Mouse (Mus musculus) ES-E14 (cell line): ENCODE data around the gene Apbb1ip. TPM values are rescaled to one million over a fixed set of nuclear protein-coding genes. Genes with fewer than 3 reads are reported as not detected.

Experiments
- DNase-seq: peaks from one replicate; pipeline ENCODE4 v3.0.0-alpha.2; 2013; ENCODE audit warnings: low read depth, low spot score
- H3K27ac ChIP-seq: 2 replicates; pipeline ENCODE4 v1.5.1; 2012; ENCODE audit warnings: low read depth, mild to moderate bottlenecking, low read length, moderate library complexity, mixed read lengths; ENCODE audit not compliant: poor library complexity, insufficient read depth, severe bottlenecking
- H3K36me3 ChIP-seq: 2 replicates; pipeline ENCODE4 v1.6.1; 2012; ENCODE audit warnings: mild to moderate bottlenecking, low read length, moderate library complexity, mixed read lengths; ENCODE audit not compliant: control insufficient read depth, poor library complexity, insufficient read depth, severe bottlenecking
- H3K4me1 ChIP-seq, 2 experiments: fragments of 150-350 bp in 1 of 2; sonication (generic) in 1 of 2; 2 replicates each; pipeline ENCODE4 v1.6.1; 2012; ENCODE audit warnings: low read length in 2 of 2, mild to moderate bottlenecking in 1 of 2, mixed read lengths in 1 of 2; ENCODE audit not compliant: control insufficient read depth in 2 of 2, insufficient read depth in 2 of 2, poor library complexity in 1 of 2
- H3K4me3 ChIP-seq, 2 experiments: fragments of 150-350 bp in 1 of 2; sonication (generic) in 1 of 2; 2 replicates each; pipeline ENCODE4 v1.5.1; 2012; ENCODE audit warnings: low read length in 2 of 2, low read depth in 1 of 2, mild to moderate bottlenecking in 1 of 2, mixed read lengths in 1 of 2; ENCODE audit not compliant: insufficient read depth in 1 of 2, poor library complexity in 1 of 2, severe bottlenecking in 1 of 2
- H3K9ac ChIP-seq: 2 replicates; pipeline ENCODE4 v1.6.1; 2012; ENCODE audit warnings: low read depth, mild to moderate bottlenecking, low read length, mixed read lengths; ENCODE audit not compliant: poor library complexity, insufficient read depth, severe bottlenecking
- H3K9me3 ChIP-seq: fragments of 150-350 bp; sonication (generic); 2 replicates; pipeline ENCODE4 v1.6.1; 2012; ENCODE audit warnings: low read depth, mild to moderate bottlenecking, low read length; ENCODE audit not compliant: control insufficient read depth, insufficient read depth
- CHD2 ChIP-seq: IDR thresholded peaks from 2 replicates; pipeline ENCODE4 v1.6.1; 2014; ENCODE audit warnings: mild to moderate bottlenecking, low read depth, low read length, inconsistent platforms
- HCFC1 ChIP-seq: IDR thresholded peaks from 2 replicates; pipeline ENCODE4 v1.6.1; 2012; ENCODE audit warnings: low read length, inconsistent platforms, borderline replicate concordance; ENCODE audit not compliant: insufficient read depth
- MAFK ChIP-seq: IDR thresholded peaks from 2 replicates; pipeline ENCODE4 v1.6.1; 2014; ENCODE audit warnings: mild to moderate bottlenecking, low read depth, low read length, inconsistent platforms; ENCODE audit not compliant: insufficient read depth
- ZC3H11A ChIP-seq: IDR thresholded peaks from 2 replicates; pipeline ENCODE4 v1.6.1; 2012; ENCODE audit warnings: low read depth, mild to moderate bottlenecking, inconsistent platforms, low read length, borderline replicate concordance
- ZNF384 ChIP-seq: IDR thresholded peaks from 2 replicates; pipeline ENCODE4 v1.6.1; 2012; ENCODE audit warnings: low read depth, low read length, inconsistent platforms
- in situ Hi-C, 2 experiments: fragments of 600-800 bp; cut with MboI; formaldehyde crosslinking; loops; one replicate each; pipeline ENCODE4 v1.15.1; 2025; ENCODE audit warnings: low sequenced_read_pairs in 2 of 2, inconsistent platforms in 1 of 2; ENCODE audit not compliant: unreplicated experiment in 2 of 2
- total RNA-seq: library from RNA; depleted of rRNA; stranded (reverse); fragments of 300-350 nt; gene quantifications from 2 replicates; pipeline ENCODE4 v1.2.3, GENCODE M21; 2012

Apbb1ip gene
- total RNA-seq, 1 experiment: 0.18 TPM

- Histone ChIP-seq H3K27ac (no peak overlapping the region), H3K9ac (no peak overlapping the region), H3K4me1 (no peaks in the 10 kb centered on the region), H3K36me3 (no peaks in the 10 kb centered on the region), H3K9me3 (no peaks in the 10 kb centered on the region), H3K4me3 (no peak overlapping the region)
- in situ Hi-C loops: no loop called here
- no peak for DNase-seq
- TF ChIP-seq HCFC1 (no peak), MAFK (no peak), ZNF384 (no peak), ZC3H11A (no peak), CHD2 (no peak)
These were observed 25.6 kb downstream of the Apbb1ip start for GRCm38 (mm10) chr2:22799430-22800041.

GRCm38 (mm10) chr2:22805589-22805988, 31.7 kb downstream of the Apbb1ip start:
- Histone ChIP-seq H3K9me3 (no peaks in the 10 kb centered on the region), H3K9ac (no peak overlapping the region), H3K36me3 (no peaks in the 10 kb centered on the region), H3K4me3 (no peak overlapping the region), H3K27ac (no peak overlapping the region), H3K4me1 (no peaks in the 10 kb centered on the region)
- TF ChIP-seq HCFC1 (no peak), CHD2 (no peak), ZC3H11A (no peak), ZNF384 (no peak), MAFK (no peak)
- in situ Hi-C loops: no loop called here
- DNase-seq: no peak

GRCm38 (mm10) chr2:22806576-22806975, 32.7 kb downstream of the Apbb1ip start:
- H3K4me1 ChIP-seq: no peaks in the 10 kb centered on the region
- no peak overlapping the region for H3K9ac ChIP-seq
- no peaks in the 10 kb centered on the region for H3K36me3 ChIP-seq
- in situ Hi-C loops: no loop called here
- no peak for DNase-seq
- TF ChIP-seq HCFC1 (no peak), ZNF384 (no peak), ZC3H11A (no peak), MAFK (no peak), CHD2 (no peak)
- H3K9me3 ChIP-seq: no peaks in the 10 kb centered on the region
- no peak overlapping the region for H3K4me3 ChIP-seq
- H3K27ac ChIP-seq: no peak overlapping the region

GRCm38 (mm10) chr2:22807312-22807711, 33.4 kb downstream of the Apbb1ip start:
- no peak for TF ChIP-seq HCFC1
- no peak for TF ChIP-seq ZNF384
- TF ChIP-seq ZC3H11A: no peak
- TF ChIP-seq MAFK: no peak
- no peak for TF ChIP-seq CHD2
- H3K4me3 ChIP-seq: no peak overlapping the region
- H3K4me1 ChIP-seq: no peaks in the 10 kb centered on the region
- no peak for DNase-seq
- in situ Hi-C loops: no loop called here
- H3K9ac ChIP-seq: no peak overlapping the region
- no peak overlapping the region for H3K27ac ChIP-seq
- no peaks in the 10 kb centered on the region for H3K9me3 ChIP-seq
- H3K36me3 ChIP-seq: no peaks in the 10 kb centered on the region

- no peak for DNase-seq
- Histone ChIP-seq H3K9me3 (no peaks in the 10 kb centered on the region), H3K9ac (no peak overlapping the region), H3K4me1 (no peaks in the 10 kb centered on the region), H3K27ac (peak overlapping the region; percentile 50; the same call in 1 of the 2 replicates), H3K36me3 (no peaks in the 10 kb centered on the region), H3K4me3 (no peak overlapping the region)
- in situ Hi-C loops: no loop called here
- TF ChIP-seq CHD2 (no peak), HCFC1 (no peak)
These were observed 37.0 kb downstream of the Apbb1ip start for GRCm38 (mm10) chr2:22810851-22811250.
